Mouse (Mus musculus) stomach, postnatal 0 days (tissue): ENCODE measurements around the gene Insm1.

Source experiments
- CTCF ChIP-seq: IDR thresholded peaks from 2 replicates; pipeline ENCODE4 v1.5.1; 2016; ENCODE audit warnings: antibody characterized with exemption, low read depth, mild to moderate bottlenecking, moderate library complexity
- EP300 ChIP-seq: optimal IDR thresholded peaks from 2 replicates; pipeline ENCODE3; 2016; ENCODE audit warnings: antibody characterized with exemption

GRCm38 (mm10) chr2:146231485-146231884 lies 9.8 kb downstream of the Insm1 start:
- no peak for TF ChIP-seq CTCF
- TF ChIP-seq EP300 = no peak
